Comparison of ENCODE assay signal across 11 mouse cellular contexts in the genomic region with DNA sequence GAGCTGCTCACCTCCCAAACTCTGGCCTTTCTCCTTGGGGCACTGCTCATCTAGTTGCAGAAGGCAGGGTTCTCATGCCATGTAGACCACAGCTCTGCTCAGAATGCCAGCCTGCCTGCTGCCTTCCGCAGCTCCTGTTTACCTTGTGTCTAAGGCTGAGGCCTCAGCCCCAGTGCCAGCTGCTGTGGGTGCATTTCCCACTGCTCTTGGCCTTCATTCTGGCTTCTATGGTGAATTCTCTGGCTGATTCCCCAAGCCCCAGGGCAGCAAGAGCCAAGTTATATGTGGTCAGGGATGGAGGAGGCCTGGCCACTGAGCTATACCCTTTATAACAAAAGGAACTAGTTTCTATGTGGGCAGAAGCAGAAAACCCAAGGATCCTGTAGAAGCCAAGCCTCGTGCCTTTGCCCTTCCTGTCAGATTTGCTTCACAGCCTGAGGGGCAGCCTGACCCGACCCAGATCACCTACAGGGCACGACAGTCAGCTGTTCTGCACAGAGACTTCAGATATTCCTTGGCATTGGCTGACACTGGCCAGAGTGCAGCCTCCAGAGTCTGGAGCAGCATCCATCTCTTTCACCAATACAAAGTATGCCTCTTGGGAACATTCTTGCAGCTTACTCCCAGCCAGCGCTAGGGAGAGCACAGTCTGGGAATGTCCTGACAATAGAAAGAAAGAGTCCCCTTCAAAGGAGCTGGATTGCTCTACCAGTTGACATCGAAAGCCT. TPM values are rescaled to one million over a fixed set of nuclear protein-coding genes. Genes with fewer than 3 reads are reported as not detected.
DNase-seq lines count a peak whose midpoint lies in the region; ATAC-seq lines count a peak whose summit lies in the region.
"Had no signal": no experiment of that assay in that cellular context is flagged by ENCODE, and none has a peak within 500 bp of the region (broad histone marks: within the 10 kb centered on the region; RNA-seq: fewer than 3 reads in every experiment).

No protein-coding gene starts in this region.

- no peaks in the 10 kb centered on the region for H3K27me3 ChIP-seq in forebrain, embryonic 10.5 days (ENCODE audit: poor library complexity, severe bottlenecking)
- H3K27me3 ChIP-seq in forebrain, embryonic 11.5 days (ENCODE audit: control insufficient read depth, insufficient read depth, low read length), result no peaks in the 10 kb centered on the region
- no peaks in the 10 kb centered on the region for H3K27me3 ChIP-seq in hindbrain, embryonic 16.5 days (replicated peaks; ENCODE audit: control insufficient read depth, insufficient read depth, low read length)

- WGBS in forebrain, embryonic 10.5 days, result 85% methylated on average over 6 of the region's 6 CpGs
- WGBS in forebrain, embryonic 11.5 days, result 80% methylated on average over 6 of the region's 6 CpGs
- 55% methylated on average over 6 of the region's 6 CpGs for WGBS in hindbrain, embryonic 16.5 days

- no peak overlapping the region for H3K9ac ChIP-seq in forebrain, embryonic 11.5 days (ENCODE audit: low read length)
- H3K9ac ChIP-seq in hindbrain, embryonic 16.5 days (ENCODE audit: low read depth, low read length), result no peak overlapping the region

- no peak overlapping the region for H3K4me3 ChIP-seq in forebrain, embryonic 10.5 days
- no peak overlapping the region for H3K4me3 ChIP-seq in forebrain, embryonic 11.5 days (ENCODE audit: low read depth, low read length)
- H3K4me3 ChIP-seq in hindbrain, embryonic 16.5 days (ENCODE audit: low read length), result no peak overlapping the region
- H3K4me3 ChIP-seq: embryonic facial prominence, embryonic 10.5 days had no signal

- peaks cover 39% of the 10 kb centered on the region for H3K36me3 ChIP-seq in forebrain, embryonic 10.5 days (replicated peaks)
- no peaks in the 10 kb centered on the region for H3K36me3 ChIP-seq in forebrain, embryonic 11.5 days (ENCODE audit: control insufficient read depth, insufficient read depth, low read length)
- no peaks in the 10 kb centered on the region for H3K36me3 ChIP-seq in hindbrain, embryonic 16.5 days (ENCODE audit: control insufficient read depth, insufficient read depth, low read length)

- peaks cover 20% of the 10 kb centered on the region for H3K4me1 ChIP-seq in forebrain, embryonic 10.5 days
- H3K4me1 ChIP-seq in forebrain, embryonic 11.5 days (replicated peaks; ENCODE audit: control insufficient read depth, insufficient read depth, low read length), result peaks cover 7% of the 10 kb centered on the region; the same call in 1 of the 2 replicates
- H3K4me1 ChIP-seq in hindbrain, embryonic 16.5 days (ENCODE audit: control insufficient read depth, insufficient read depth, low read depth, low read length), result peaks cover 26% of the 10 kb centered on the region

- no peak overlapping the region for H3K4me2 ChIP-seq in forebrain, embryonic 11.5 days (ENCODE audit: low read depth, low read length, severe bottlenecking)
- H3K4me2 ChIP-seq in hindbrain, embryonic 16.5 days (ENCODE audit: low read length), result no peak overlapping the region

- 0 out of 2 replicates have a peak overlapping the region, but pooled peaks have one; percentile 22 for H3K27ac ChIP-seq in forebrain, embryonic 10.5 days
- H3K27ac ChIP-seq in forebrain, embryonic 11.5 days (ENCODE audit: low read depth, low read length), result no peak overlapping the region
- peak overlapping the region; percentile 83 for H3K27ac ChIP-seq in hindbrain, embryonic 16.5 days (ENCODE audit: low read depth, low read length)
- H3K27ac ChIP-seq: embryonic facial prominence, embryonic 10.5 days had no signal

- H3K9me3 ChIP-seq in forebrain, embryonic 10.5 days, result no peaks in the 10 kb centered on the region
- H3K9me3 ChIP-seq in forebrain, embryonic 11.5 days (ENCODE audit: control insufficient read depth, low read length), result no peaks in the 10 kb centered on the region
- no peaks in the 10 kb centered on the region for H3K9me3 ChIP-seq in hindbrain, embryonic 16.5 days (ENCODE audit: control insufficient read depth, low read length)
- H3K9me3 ChIP-seq: embryonic facial prominence, embryonic 10.5 days had no signal

- no peak for ATAC-seq in forebrain, embryonic 11.5 days (replicated peaks; ENCODE audit: low FRiP score)
- ATAC-seq in erythroblast, adult 5-6 weeks (replicated peaks; ENCODE audit: low FRiP score, poor library complexity, severe bottlenecking), result 0 out of 2 replicates have a peak, but pooled peaks have one; percentile 36
- ATAC-seq in hindbrain, embryonic 16.5 days, result peak; percentile 57

- DNase-seq in forebrain, embryonic 10.5 days (ENCODE audit: extremely low spot score, low spot score), result no peak
- no peak for DNase-seq in forebrain, embryonic 11.5 days (ENCODE audit: low spot score)
- peak; percentile 85 for DNase-seq in Muller cell, postnatal 12 days (ENCODE audit: inconsistent ontology term)
- DNase-seq in adrenal gland, postnatal 4 days (ENCODE audit: low spot score in 2 of 2), result no peak
- no peak for DNase-seq in thymus, postnatal 0 days (ENCODE audit: low spot score)
- no peak for DNase-seq in kidney, adult 9 months
- DNase-seq: heart, adult 18-20 months; heart, postnatal 4 days had no signal

RNA-seq across cellular contexts. Expression of gene Vac14, which starts 44.8 kb away (rescaled TPM):
- polyA plus RNA-seq in forebrain, embryonic 10.5 days (2016; fragmentation: Nextera tagmentation; extraction: Ambion mirVana), result 27.7 and 29.9 TPM in 2 replicates
- polyA plus RNA-seq in forebrain, embryonic 11.5 days (2014; fragmentation: Nextera tagmentation; extraction: Ambion mirVana), result 31.8 and 37.3 TPM in 2 replicates
- total RNA-seq in erythroblast, adult 5-6 weeks (2015; ENCODE audit: low replicate concordance), result 6.1 and 10.9 TPM in 2 replicates
- total RNA-seq in erythroblast, adult 5-6 weeks (2017; ENCODE audit: low replicate concordance), result 4.2 and 5.5 TPM in 2 replicates
- 29.9 and 31.2 TPM in 2 replicates for polyA plus RNA-seq in hindbrain, embryonic 16.5 days (2015; fragmentation: Nextera tagmentation; extraction: Ambion mirVana)
- total RNA-seq in adrenal gland, postnatal 4 days (2021), result 10 to 100 TPM; 29.9 to 30.0 TPM
- 15.9 and 16.9 TPM in 2 replicates for polyA plus RNA-seq in thymus, postnatal 0 days (2015; fragmentation: Nextera tagmentation; extraction: Ambion mirVana)

RNA-seq across cellular contexts. Expression of gene Mtss1l, which starts 58.1 kb away (rescaled TPM):
- 5.4 and 5.6 TPM in 2 replicates for polyA plus RNA-seq in forebrain, embryonic 10.5 days (2016; fragmentation: Nextera tagmentation; extraction: Ambion mirVana)
- 15.8 and 17.6 TPM in 2 replicates for polyA plus RNA-seq in forebrain, embryonic 11.5 days (2014; fragmentation: Nextera tagmentation; extraction: Ambion mirVana)
- not detected in 2 replicates for total RNA-seq in erythroblast, adult 5-6 weeks (2015; ENCODE audit: low replicate concordance)
- 0.26 TPM in 1 of 2 replicates, not detected in the other for total RNA-seq in erythroblast, adult 5-6 weeks (2017; ENCODE audit: low replicate concordance)
- polyA plus RNA-seq in hindbrain, embryonic 16.5 days (2015; fragmentation: Nextera tagmentation; extraction: Ambion mirVana), result 26.4 and 28.8 TPM in 2 replicates
- 10 to 100 TPM; 51.6 to 53.3 TPM for total RNA-seq in adrenal gland, postnatal 4 days (2021)
- 5.8 and 6.4 TPM in 2 replicates for polyA plus RNA-seq in thymus, postnatal 0 days (2015; fragmentation: Nextera tagmentation; extraction: Ambion mirVana)
